Mouse (Mus musculus): ENCODE measurements around the gene Slc4a4.

DNA sequence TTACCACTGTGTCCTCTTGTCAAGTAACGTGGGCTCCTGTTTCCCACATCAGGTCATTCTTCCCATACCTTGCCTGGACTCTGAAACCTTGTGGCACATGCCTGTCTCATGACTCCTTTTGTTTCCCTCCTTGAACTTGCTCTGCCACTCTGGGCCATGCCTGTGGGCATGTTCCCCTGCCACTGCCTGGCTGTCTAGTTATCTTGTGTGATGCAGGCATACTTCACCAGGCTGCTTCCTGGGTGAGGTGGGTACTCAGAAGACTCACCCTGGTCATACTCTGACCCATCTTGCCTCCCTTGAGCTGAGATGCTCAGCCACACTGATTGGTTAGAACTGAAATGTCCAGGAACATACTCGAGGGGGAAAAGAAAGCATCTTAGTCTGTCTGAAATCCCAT is 390.4 kb downstream of the Slc4a4 start:
- TF ChIP-seq CTCF (IDR thresholded peaks at IDR 0.05; ENCODE audit: low read depth) (no peak), EP300 (IDR thresholded peaks at IDR 0.05; ENCODE audit: low read depth) (no peak)
